Mouse (Mus musculus): Measurements from ENCODE around the gene Efcab10. TPM values are rescaled to one million over a fixed set of nuclear protein-coding genes. Genes with fewer than 3 reads are reported as not detected.
A peak's percentile ranks its signal among the peaks of the same experiment; 100 is the strongest.

Efcab10 gene
- polyA plus RNA-seq, 1 experiment from 2014 or later: not detected

GRCm38 (mm10) chr12:33427726-33428125, 33.1 kb downstream of the Efcab10 start:
- Histone ChIP-seq H3K36me3 (no peaks in the 10 kb centered on the region), H3K27me3 (replicated peaks) (peaks cover 9% of the 10 kb centered on the region; the same call in 1 of the 2 replicates), H3K27ac (ENCODE audit: poor library complexity, severe bottlenecking) (no peak overlapping the region), H3K4me1 (replicated peaks) (peaks cover 5% of the 10 kb centered on the region), H3K9ac (no peak overlapping the region), H3K9me3 (replicated peaks) (no peaks in the 10 kb centered on the region), H3K4me3 (no peak overlapping the region), H3K4me2 (no peak overlapping the region)
- 63% methylated on average over 2 of the region's 2 CpGs for WGBS
- no peak for ATAC-seq (ENCODE audit: insufficient number of reproducible peaks, low FRiP score)

GRCm38 (mm10) chr12:33429387-33430160, 34.9 kb downstream of the Efcab10 start, which contains the start of gene Twistnb:
Twistnb (plus strand) TSS chr12:33429635.
- peaks cover 5% of the 10 kb centered on the region for H3K4me1 ChIP-seq (replicated peaks)
- no peaks in the 10 kb centered on the region for H3K9me3 ChIP-seq (replicated peaks)
- H3K9ac ChIP-seq: peak within 1 kb of the TSS; percentile 79
- H3K27ac ChIP-seq (ENCODE audit: poor library complexity, severe bottlenecking): peak within 1 kb of the TSS; percentile 36
- ATAC-seq (ENCODE audit: insufficient number of reproducible peaks, low FRiP score): peak; percentile 95
- H3K27me3 ChIP-seq (replicated peaks): peaks cover 5% of the 10 kb centered on the region; the same call in 1 of the 2 replicates
- H3K4me3 ChIP-seq: peak within 1 kb of the TSS; percentile 72
- H3K36me3 ChIP-seq: peaks cover 5% of the 10 kb centered on the region; the same call in 1 of the 2 replicates
- under 1% methylated on average over 66 of the region's 66 CpGs for WGBS
- H3K4me2 ChIP-seq: peak within 1 kb of the TSS; percentile 73

GRCm38 (mm10) chr12:33433812-33434211, 39.2 kb downstream of the Efcab10 start:
- H3K4me2 ChIP-seq: no peak overlapping the region
- no peak for ATAC-seq (ENCODE audit: insufficient number of reproducible peaks, low FRiP score)
- no peak overlapping the region for H3K4me3 ChIP-seq
- H3K4me1 ChIP-seq (replicated peaks): peaks cover 5% of the 10 kb centered on the region
- 87% methylated on average over 9 of the region's 9 CpGs for WGBS
- no peak overlapping the region for H3K27ac ChIP-seq (ENCODE audit: poor library complexity, severe bottlenecking)
- no peaks in the 10 kb centered on the region for H3K9me3 ChIP-seq (replicated peaks)
- no peak overlapping the region for H3K9ac ChIP-seq
- H3K36me3 ChIP-seq: peaks cover 9% of the 10 kb centered on the region
- H3K27me3 ChIP-seq (replicated peaks): no peaks in the 10 kb centered on the region

- H3K4me2 ChIP-seq: no peak overlapping the region
- no peaks in the 10 kb centered on the region for H3K27me3 ChIP-seq (replicated peaks)
- no peaks in the 10 kb centered on the region for H3K9me3 ChIP-seq (replicated peaks)
- 95% methylated on average over 4 of the region's 4 CpGs for WGBS
- H3K9ac ChIP-seq: no peak overlapping the region
- H3K36me3 ChIP-seq: peaks cover 15% of the 10 kb centered on the region
- no peak for ATAC-seq (ENCODE audit: insufficient number of reproducible peaks, low FRiP score)
- peaks cover 5% of the 10 kb centered on the region for H3K4me1 ChIP-seq (replicated peaks)
- H3K27ac ChIP-seq (ENCODE audit: poor library complexity, severe bottlenecking): no peak overlapping the region
- no peak overlapping the region for H3K4me3 ChIP-seq
These were observed 40.1 kb downstream of the Efcab10 start for GRCm38 (mm10) chr12:33434758-33435157.

Other genes starting within 250 kb of the Efcab10 start
- 11.1 and 11.4 TPM in 2 replicates for gene Atxn7l1, start 247.2 kb upstream of the Efcab10 start, polyA plus RNA-seq (2016; fragmentation: Nextera tagmentation; extraction: Ambion mirVana)
- 32.5 and 38.1 TPM in 2 replicates for gene Twistnb, start 34.8 kb downstream of the Efcab10 start, polyA plus RNA-seq (2016; fragmentation: Nextera tagmentation; extraction: Ambion mirVana)